Mouse (Mus musculus) midbrain, embryonic 12.5 days (tissue): Measurements from ENCODE around the gene Rhbdd3. TPM values are rescaled to one million over a fixed set of nuclear protein-coding genes. Genes with fewer than 3 reads are reported as not detected.

ENCODE experiments used
- polyA plus RNA-seq: library from polyadenylated mRNA; unstranded; fragments of >200 nt; fragmentation: Nextera tagmentation; extraction: Ambion mirVana; gene quantifications from 2 replicates; pipeline ENCODE4 v1.2.1, GENCODE M21; 2016

The Rhbdd3 gene
- polyA plus RNA-seq, 1 experiment from 2014 or later, result 30.3 TPM

Other genes starting within 250 kb of the Rhbdd3 start
- gene Nf2, start 249.4 kb upstream of the Rhbdd3 start, polyA plus RNA-seq, result 70.9 and 76.3 TPM in 2 replicates
- gene Nipsnap1, start 225.0 kb upstream of the Rhbdd3 start, polyA plus RNA-seq, result 95.0 and 95.8 TPM in 2 replicates
- gene Thoc5, start 203.6 kb upstream of the Rhbdd3 start, polyA plus RNA-seq, result 56.3 and 61.8 TPM in 2 replicates
- gene Nefh, start 150.9 kb upstream of the Rhbdd3 start, polyA plus RNA-seq, result 0.77 and 0.93 TPM in 2 replicates
- gene Ap1b1, start 112.1 kb upstream of the Rhbdd3 start, polyA plus RNA-seq, result 75.9 and 78.2 TPM in 2 replicates
- gene Rasl10a, start 40.8 kb upstream of the Rhbdd3 start, polyA plus RNA-seq, result 0.37 and 0.63 TPM in 2 replicates
- 31.9 and 35.0 TPM in 2 replicates for gene Gas2l1, start 33.6 kb upstream of the Rhbdd3 start, polyA plus RNA-seq
- 891 and 892 TPM in 2 replicates for gene Ewsr1, start 340 bp downstream of the Rhbdd3 start, polyA plus RNA-seq
- gene Emid1, start 53.3 kb downstream of the Rhbdd3 start, polyA plus RNA-seq, result 10.2 and 12.6 TPM in 2 replicates
- gene Kremen1, start 162.6 kb downstream of the Rhbdd3 start, polyA plus RNA-seq, result 12.2 and 13.1 TPM in 2 replicates